Mouse (Mus musculus) gonadal fat pad, adult 2 months (tissue): ENCODE data around the gene 1700056E22Rik. TPM values are rescaled to one million over a fixed set of nuclear protein-coding genes. Genes with fewer than 3 reads are reported as not detected.

Experiments used
- DNase-seq: peaks from one replicate; pipeline ENCODE4 v3.0.0-alpha.2; 2012; ENCODE audit warnings: low read depth
- polyA plus RNA-seq: library from polyadenylated mRNA; depleted of rRNA; stranded (reverse); fragments of >200 nt; gene quantifications from 2 replicates; pipeline ENCODE4 v1.2.3, GENCODE M21; 2012; rRNA removed

Gene 1700056E22Rik
- polyA plus RNA-seq, 1 experiment = 3.1 TPM

DNA sequence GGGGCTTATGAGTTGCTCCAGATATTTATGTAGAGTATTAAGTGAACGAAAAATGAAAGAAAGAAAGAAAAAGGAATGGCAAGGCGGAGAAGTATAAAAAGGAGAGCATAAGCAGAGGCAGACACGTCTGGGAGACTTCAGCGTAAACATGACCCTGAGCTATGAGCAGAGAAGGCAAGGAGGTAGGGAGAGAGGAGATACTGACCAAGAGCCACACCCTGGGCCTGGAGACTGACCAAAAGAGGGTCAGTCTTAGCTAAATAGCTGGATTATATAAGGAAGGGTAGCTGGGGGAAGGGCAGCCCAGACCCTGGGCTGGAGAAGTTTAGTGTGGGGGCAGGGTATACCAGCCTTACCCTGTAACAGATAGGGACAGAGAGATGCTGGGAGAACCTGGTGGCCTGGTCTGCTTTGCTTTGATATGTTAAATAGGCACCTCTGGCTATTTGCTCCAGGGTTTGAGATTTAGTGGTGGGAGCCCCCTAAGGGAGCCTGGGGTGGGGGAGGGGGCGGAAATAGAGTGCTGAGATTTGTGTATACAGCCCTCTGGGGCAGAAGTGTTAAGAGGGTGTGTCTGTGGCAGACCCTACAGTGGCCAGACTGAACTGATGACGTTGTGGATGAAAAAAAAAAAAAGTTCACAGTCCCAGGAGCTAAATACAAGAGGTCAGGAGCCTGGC, 14.9 kb downstream of the 1700056E22Rik start:
- no peak for DNase-seq

- DNase-seq = no peak
Observed at GRCm38 (mm10) chr1:184017606-184018005, 16.5 kb downstream of the 1700056E22Rik start.

DNA sequence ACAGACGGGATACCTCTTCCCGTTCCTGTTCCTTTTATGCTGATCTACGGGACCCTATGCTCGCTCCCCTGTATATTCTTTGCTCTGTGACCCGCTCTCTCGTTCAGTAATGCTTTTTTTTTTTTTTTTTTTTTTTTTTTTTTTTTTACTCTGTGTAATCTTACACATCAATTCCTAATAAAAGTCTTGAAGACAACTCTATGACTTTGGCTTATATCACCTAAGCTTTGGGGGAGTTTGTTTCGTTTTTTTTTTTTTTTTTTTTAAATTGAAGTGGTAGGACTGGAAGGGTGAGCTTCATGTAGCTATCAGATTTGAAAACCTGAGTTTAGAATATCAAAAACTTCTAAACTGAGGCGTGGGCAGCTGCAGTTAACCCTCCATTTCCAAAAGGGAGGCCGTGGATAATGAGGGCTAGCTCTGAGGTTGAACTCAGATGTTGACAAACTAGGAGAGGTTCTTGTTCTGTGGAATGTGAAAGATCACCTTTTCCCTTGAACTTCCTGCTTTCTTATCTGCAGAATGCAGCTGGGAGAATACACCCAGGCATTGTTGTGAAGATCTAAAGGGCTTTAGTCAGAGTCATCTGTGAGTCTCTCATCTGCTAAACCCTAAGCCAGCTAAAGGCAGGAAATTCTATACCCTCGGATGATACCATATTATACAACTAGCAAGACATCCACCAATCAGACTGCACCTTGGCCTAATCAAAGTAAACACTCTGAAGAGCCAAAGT, 17.9 kb downstream of the 1700056E22Rik start:
- DNase-seq = no peak

GRCm38 (mm10) chr1:184014091-184014490, 20.0 kb downstream of the 1700056E22Rik start:
- DNase-seq = no peak

GRCm38 (mm10) chr1:184013106-184013505, 21.0 kb downstream of the 1700056E22Rik start, which contains the start of gene Dusp10:
Dusp10 (plus strand) TSS chr1:184013302.
- no peak for DNase-seq

DNA sequence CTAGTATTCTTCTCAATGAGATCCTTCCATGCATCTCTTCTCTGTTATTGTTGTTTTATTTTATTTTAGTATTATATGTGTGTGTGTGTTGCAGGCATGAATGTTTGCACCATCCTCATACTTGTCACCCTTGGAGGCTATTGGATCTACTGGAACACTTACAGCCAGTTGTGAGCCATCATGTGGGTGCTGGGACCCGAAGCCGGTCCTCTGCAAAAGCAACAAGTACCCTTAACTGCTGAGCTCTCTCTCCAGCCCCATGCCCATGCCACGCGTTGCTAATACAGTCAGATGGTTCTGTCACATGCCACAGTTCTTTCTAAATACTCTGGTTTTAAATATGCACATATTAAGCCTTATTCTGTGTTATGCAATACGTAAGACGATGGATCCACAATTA, 22.8 kb downstream of the 1700056E22Rik start:
- DNase-seq = no peak

DNA sequence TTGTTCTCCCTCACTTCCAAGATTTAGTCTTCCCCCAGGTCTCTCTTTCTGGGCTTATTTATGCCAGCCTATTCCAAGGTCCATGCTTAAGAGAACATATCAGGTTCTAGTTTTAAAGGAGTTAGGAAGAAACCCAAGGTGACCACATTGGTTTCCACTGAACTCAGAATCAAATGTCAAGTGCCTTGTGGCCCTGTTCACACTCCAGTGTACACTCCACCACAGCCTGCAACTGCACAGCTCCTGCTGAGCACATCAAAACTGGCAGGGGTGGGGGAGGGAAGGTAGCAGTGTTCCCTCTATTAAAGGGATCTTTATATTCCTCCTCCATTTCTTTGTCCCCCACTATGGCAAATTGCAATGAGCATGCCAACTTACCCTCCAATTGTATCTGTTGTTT, 28.0 kb downstream of the 1700056E22Rik start:
- no peak for DNase-seq

GRCm38 (mm10) chr1:184005315-184006058, 28.6 kb downstream of the 1700056E22Rik start:
- no peak for DNase-seq

- no peak for DNase-seq
Observed at GRCm38 (mm10) chr1:184004311-184004710, 29.8 kb downstream of the 1700056E22Rik start.

GRCm38 (mm10) chr1:184002470-184002869, 31.6 kb downstream of the 1700056E22Rik start:
- no peak for DNase-seq

- DNase-seq = no peak
Observed at GRCm38 (mm10) chr1:183997207-183997606, 36.9 kb downstream of the 1700056E22Rik start.

DNA sequence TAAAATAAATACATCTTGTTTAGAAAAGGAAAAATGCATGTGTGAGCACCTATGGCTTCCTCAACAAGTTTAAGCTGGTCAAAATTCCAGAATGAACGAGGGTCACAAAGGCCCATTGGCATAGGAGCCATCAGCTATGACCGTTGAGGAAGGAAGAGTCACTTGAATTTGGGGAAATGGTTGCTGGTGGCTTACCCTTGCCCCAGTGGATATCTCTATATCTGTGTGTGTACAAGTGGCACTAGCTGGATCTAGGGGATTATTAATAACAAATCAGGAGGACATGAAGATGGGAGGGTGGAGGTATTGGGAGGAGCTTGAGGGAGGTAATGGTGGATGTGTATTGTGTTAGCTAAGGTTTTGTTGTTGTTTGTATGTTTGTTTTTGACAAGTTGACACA, 42.2 kb downstream of the 1700056E22Rik start:
- no peak for DNase-seq

DNA sequence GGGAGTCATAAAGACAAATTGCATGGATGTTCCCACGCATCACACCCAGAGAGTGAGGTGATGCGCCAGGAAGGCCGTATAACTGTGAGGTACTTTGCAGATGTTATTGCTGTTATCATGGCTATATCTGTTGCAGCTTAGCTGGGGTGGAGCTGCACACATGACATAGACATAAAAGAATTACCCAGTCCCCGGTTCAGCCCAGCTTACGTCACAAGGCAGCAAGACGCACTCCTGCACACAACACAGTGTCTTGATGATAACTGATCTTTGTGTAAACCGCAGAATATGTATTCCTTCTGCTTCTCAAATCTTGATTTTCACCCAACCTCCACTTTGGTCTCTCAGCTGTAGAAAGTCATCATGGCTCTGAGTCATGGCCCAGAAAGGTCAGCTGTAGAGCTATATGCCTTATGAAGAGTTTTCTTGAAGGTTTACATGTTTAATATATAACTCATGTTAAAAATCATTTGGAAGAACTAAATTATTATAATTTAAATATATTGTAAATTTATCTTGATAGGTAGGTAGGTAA, 46.3 kb downstream of the 1700056E22Rik start:
- no peak for DNase-seq

Other genes with a start within 250 kb of the 1700056E22Rik start
- 12.4 and 34.1 TPM in 2 replicates for gene Dusp10, start 21.0 kb downstream of the 1700056E22Rik start, polyA plus RNA-seq